Mouse (Mus musculus) liver, embryonic 14 days (tissue): Measurements from ENCODE around the gene Taf3. TPM values are rescaled to one million over a fixed set of nuclear protein-coding genes. Genes with fewer than 3 reads are reported as not detected.

Experiments
- polyA plus RNA-seq: library from polyadenylated mRNA; depleted of rRNA; stranded (reverse); fragments of >200 nt; gene quantifications from 2 replicates; pipeline ENCODE4 v1.2.3, GENCODE M21; 2012; rRNA removed

Taf3 gene
- 4.6 and 5.5 TPM in 2 replicates for polyA plus RNA-seq

DNA sequence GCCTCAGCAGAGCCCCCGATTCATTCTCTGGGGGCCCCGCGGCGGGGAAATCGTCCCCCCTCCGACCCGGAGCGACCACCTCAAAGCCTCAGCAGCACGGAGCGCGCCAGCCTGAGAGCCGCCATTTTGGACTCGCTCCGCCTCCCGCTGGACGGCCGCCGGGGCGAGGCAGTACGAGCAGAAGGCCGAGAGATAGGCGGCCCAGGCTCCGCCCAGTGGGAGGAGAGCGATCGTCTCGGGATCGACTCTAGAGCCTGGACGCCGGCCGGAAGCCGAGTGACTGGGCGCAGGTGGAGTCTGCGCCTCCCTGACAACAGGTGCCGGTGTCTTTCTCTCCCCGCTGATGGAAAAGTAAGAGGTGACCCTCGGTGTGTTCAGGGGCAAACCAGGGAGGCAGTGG lies at the start of gene Taf3:
Gene Taf3 (minus strand): TSS at position 136 of the 400 bp plus-strand sequence.

DNA sequence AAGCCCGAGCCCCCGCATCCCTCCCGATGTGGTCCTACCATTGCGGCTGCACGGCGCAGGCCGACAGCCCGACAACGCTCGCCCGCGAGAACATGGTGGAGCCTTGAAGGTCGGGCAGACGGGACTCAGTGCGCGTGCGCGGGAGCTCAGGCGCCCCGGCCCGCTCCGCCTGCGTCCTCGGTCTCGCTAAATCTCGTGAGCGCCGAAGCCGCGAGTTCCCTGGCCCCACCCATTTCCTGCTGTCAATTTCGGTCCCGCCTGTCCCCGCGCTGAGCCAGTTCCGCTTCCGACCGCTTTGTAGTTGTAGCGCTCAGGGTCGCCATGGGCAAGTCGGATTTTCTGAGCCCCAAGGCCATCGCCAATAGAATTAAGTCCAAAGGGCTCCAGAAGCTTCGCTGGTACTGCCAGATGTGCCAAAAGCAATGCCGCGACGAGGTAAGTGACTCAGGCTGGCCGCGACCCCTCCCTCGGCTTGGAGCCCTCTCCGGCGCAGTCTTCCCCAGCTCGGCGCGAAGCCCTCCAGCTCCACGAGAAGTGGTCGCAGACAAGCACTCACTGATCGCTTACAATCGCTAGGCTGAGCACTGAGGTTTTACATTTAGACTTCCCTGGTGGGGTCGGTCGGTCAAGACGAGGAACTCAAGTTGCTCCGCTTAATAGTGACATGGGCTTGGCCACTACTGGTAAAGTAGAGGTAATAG lies 32.1 kb upstream of the Taf3 start, which contains the start of the genes Atp5c1 and Kin:
Gene Atp5c1 (minus strand): TSS at position 201 of the 701 bp plus-strand sequence.
Gene Kin (plus strand): TSS at position 284 of the 701 bp plus-strand sequence.

DNA sequence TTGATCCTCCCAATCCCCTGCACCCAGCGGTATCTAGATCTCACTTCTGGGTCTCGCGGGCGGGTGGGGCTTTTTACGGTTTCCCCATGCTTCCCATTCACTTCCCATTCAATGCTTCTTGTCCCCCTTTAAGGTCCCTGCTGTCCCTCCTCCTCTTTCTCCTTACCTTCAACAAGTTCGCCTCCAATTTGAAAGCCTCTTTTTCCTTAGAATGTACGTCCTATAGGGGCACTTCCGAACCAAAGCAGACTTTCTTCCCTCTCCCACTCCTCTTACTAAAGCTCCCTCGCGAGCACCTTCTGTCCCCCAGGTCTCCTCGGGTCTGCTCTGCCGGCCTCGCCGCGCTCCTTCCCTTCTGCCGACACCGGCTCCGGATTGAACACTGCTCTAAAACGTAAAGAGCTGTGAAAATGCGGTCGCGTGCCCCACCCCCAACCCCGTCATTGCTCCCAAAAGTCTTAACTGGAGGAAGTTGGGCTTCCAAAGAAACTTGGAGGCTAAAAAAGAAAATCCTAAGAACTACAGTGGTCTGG lies 158.7 kb downstream of the Taf3 start, which contains the start of gene Gata3:
Gene Gata3 (minus strand): TSS at position 384 of the 533 bp plus-strand sequence.

DNA sequence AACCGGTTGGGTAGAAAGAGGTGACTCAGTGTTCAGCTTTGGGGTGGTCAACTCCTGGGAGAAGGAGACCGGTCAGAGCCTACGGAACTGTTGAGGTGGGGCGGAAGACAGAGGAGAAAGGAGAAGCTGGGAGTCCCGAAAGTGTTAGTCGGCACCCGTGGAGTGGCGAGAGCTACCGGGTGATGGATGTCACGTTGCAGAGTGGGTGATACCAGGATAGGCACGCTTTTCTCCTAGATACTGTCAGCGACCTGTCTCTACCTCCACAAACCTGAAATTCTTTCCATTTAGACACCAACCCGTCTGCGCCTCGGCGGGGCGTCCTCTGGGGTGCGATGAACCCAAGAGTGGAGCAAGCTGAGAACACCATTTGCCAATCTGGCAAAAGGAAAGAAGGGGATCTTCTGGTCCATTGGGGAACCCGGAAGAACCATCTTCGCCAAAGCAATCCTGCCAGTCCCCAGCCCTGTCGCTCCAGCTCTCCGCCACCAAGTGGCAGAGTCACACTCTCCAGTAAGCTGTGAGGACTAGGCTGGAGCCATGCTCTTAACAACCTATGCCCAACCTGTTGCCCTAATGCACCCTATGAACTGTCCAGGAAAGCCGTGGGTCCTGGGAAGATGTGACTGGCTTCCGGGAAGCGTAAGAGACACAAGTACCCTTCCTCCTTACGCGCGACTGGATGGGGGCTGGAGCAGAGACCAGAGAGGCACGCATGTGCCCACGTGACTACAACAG lies 159.3 kb downstream of the Taf3 start, which contains the start of gene 9230102O04Rik:
Gene 9230102O04Rik (minus strand): TSS at position 628 of the 738 bp plus-strand sequence.

DNA sequence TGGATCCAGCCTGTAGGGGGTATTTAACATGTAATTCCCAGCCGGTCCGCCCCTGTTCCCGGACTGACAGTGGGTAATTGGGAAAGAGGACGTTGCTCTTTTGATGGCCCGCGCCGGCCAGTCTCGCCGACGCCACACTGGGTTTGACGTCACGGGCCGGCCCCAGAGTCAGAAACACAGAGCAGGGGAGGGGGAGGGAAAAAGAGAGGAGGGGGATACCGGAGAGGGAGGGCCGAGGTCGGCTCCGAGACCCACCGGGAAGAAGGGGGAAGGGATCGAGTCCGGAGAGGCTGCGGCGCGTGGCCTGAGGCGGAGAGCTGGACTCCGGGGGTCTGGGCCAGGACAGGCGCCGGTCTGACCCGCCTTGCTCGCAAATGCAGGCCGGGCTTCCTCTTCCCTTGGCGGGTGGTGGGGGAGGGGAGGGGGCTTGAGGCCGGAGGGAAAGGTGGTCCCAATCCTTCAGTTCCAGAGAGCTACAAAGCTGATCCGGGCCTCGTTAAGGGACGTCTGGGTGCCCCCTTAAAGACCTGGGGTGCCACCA lies 167.3 kb downstream of the Taf3 start, which contains the start of gene 4930412O13Rik:
Gene 4930412O13Rik (plus strand): TSS at position 202 of the 541 bp plus-strand sequence.

Other genes starting within 250 kb of the Taf3 start
- 0.18 TPM in 1 of 2 replicates, not detected in the other for gene 4930412O13Rik, start 167.3 kb downstream of the Taf3 start, polyA plus RNA-seq
- gene 9230102O04Rik, start 159.1 kb downstream of the Taf3 start, polyA plus RNA-seq, result not detected in 2 replicates
- 0.32 and 0.35 TPM in 2 replicates for gene Gata3, start 158.6 kb downstream of the Taf3 start, polyA plus RNA-seq
- gene Atp5c1, start 31.9 kb upstream of the Taf3 start, polyA plus RNA-seq, result 191 and 222 TPM in 2 replicates
- 10.1 and 11.1 TPM in 2 replicates for gene Kin, start 32.0 kb upstream of the Taf3 start, polyA plus RNA-seq
- gene Itih2, start 82.8 kb upstream of the Taf3 start, polyA plus RNA-seq, result 300 and 347 TPM in 2 replicates
- gene Itih5, start 105.0 kb upstream of the Taf3 start, polyA plus RNA-seq, result 2.0 and 2.1 TPM in 2 replicates